ENCODE assay signal across 21 mouse cellular contexts in genomic region chr6:85485738-85486137, GRCm38 (mm10). TPM values are rescaled to one million over a fixed set of nuclear protein-coding genes. Genes with fewer than 3 reads are reported as not detected.
"Had no signal": no experiment of that assay in that cellular context is flagged by ENCODE, and none has a peak within 500 bp of the region (broad histone marks: within the 10 kb centered on the region; RNA-seq: fewer than 3 reads in every experiment).

No protein-coding gene starts in this region.

- H3K36me3 ChIP-seq: lung, embryonic 15.5 days; midbrain, embryonic 13.5 days; midbrain, embryonic 15.5 days; neural tube, embryonic 12.5 days; stomach, embryonic 15.5 days had no signal

- H3K4me3 ChIP-seq: lung, embryonic 15.5 days; megakaryocyte, embryonic 14.5 days; midbrain, embryonic 13.5 days; midbrain, embryonic 15.5 days; neural tube, embryonic 12.5 days; stomach, embryonic 15.5 days had no signal

- ATAC-seq: liver, postnatal 0 days; lung, postnatal 0 days; midbrain, embryonic 13.5 days; midbrain, embryonic 15.5 days had no signal

- H3K9me3 ChIP-seq: lung, embryonic 15.5 days; midbrain, embryonic 13.5 days; midbrain, embryonic 15.5 days; neural tube, embryonic 12.5 days; stomach, embryonic 15.5 days had no signal

- DNase-seq: liver, postnatal 0 days; lung, adult 2 months; lung, postnatal 14 days; lung, postnatal 36 days; right cerebral cortex, postnatal 14 days; thymus, adult 2 months; thymus, postnatal 36 days had no signal

- H3K27ac ChIP-seq: lung, embryonic 15.5 days; macrophage; midbrain, embryonic 13.5 days; midbrain, embryonic 15.5 days; neural tube, embryonic 12.5 days; stomach, embryonic 15.5 days; stomach, postnatal 0 days had no signal

- H3K4me2 ChIP-seq: lung, embryonic 15.5 days; midbrain, embryonic 11.5 days; midbrain, embryonic 13.5 days; midbrain, embryonic 15.5 days; neural tube, embryonic 12.5 days; stomach, embryonic 15.5 days had no signal

- H3K9ac ChIP-seq: liver, postnatal 0 days; lung, embryonic 15.5 days; midbrain, embryonic 13.5 days; midbrain, embryonic 15.5 days; neural tube, embryonic 12.5 days; stomach, embryonic 15.5 days had no signal

RNA-seq across cellular contexts. Expression of gene Fbxo41, which starts 17.1 kb away (rescaled TPM):
- total RNA-seq: megakaryocyte progenitor cell, adult 5-6 weeks; monocyte, adult 5-6 weeks; neutrophil, adult 5-6 weeks had no signal
- polyA plus RNA-seq: liver, postnatal 0 days; lung, postnatal 0 days; macrophage had no signal

RNA-seq across cellular contexts. Expression of gene Egr4, which starts 27.7 kb away (rescaled TPM):
- total RNA-seq: megakaryocyte progenitor cell, adult 5-6 weeks; monocyte, adult 5-6 weeks; neutrophil, adult 5-6 weeks had no signal
- polyA plus RNA-seq: liver, postnatal 0 days; lung, adult 2 months; lung, embryonic 15.5 days; lung, postnatal 0 days; macrophage; midbrain, embryonic 11.5 days; midbrain, embryonic 13.5 days; midbrain, embryonic 15.5 days; neural tube, embryonic 12.5 days; neural tube, embryonic 14.5 days; stomach, embryonic 15.5 days; stomach, postnatal 0 days had no signal
